Comparison of ENCODE assay signal across 8 mouse cellular contexts in the genomic region with DNA sequence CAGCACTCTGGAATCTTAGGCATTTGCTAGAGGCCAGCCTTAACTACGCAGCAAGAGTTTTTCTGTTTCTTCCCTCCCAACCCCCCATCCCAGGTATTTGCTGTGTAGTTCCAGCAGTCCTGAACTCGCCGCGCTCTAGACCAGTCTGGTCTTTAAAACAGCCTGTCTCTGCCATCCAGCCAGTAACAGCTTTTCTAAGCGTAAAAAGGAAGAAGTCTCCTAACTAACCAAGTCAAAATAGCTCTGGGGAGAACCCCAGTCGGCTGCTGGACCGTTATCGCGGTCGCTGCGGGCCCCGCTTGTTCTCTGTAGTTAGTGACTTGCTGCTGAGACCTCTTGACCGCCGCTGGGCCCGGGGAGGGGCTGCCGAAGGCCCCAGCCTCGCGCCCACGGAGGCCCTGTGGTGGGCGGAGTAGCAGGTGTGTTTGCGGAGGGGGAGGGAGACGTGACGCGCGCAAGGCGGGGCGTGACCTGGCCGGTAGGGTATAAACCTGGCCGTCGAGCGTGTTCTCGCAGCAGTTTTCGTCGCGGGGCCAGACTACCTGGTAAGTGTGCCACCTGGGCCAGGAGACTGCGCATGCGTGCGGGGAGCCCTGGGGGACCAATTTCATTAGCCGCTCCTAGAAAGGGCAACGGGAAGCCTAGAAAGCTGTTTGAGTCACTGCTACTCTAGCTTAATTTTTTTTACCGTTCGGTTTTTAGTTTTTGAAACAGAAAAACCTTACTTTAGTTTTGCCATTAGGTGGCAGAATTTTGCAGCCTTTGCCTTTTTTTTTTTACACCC. TPM values are rescaled to one million over a fixed set of nuclear protein-coding genes. Genes with fewer than 3 reads are reported as not detected.
DNase-seq lines count a peak whose midpoint lies in the region; ATAC-seq and TF ChIP-seq lines count a peak whose summit lies in the region.

No protein-coding gene starts in this region.

- peak overlapping the region; percentile 38 for H3K4me3 ChIP-seq in embryonic facial prominence, embryonic 11.5 days (ENCODE audit: low read depth, low read length)
- peak overlapping the region; percentile 46 for H3K4me3 ChIP-seq in limb, embryonic 15.5 days
- peak overlapping the region; percentile 40 for H3K4me3 ChIP-seq in midbrain, postnatal 0 days (ENCODE audit: low read depth, low read length)

- peak overlapping the region; percentile 61 for H3K4me2 ChIP-seq in embryonic facial prominence, embryonic 11.5 days (ENCODE audit: low read depth, low read length)
- H3K4me2 ChIP-seq in limb, embryonic 15.5 days, result peak overlapping the region; percentile 90
- peak overlapping the region; percentile 83 for H3K4me2 ChIP-seq in midbrain, postnatal 0 days (ENCODE audit: low read depth, low read length, poor library complexity, severe bottlenecking)

- peak; percentile 80 for DNase-seq in 3134 (ENCODE audit: extremely low read depth, insufficient read length, low spot score)
- DNase-seq in adrenal gland, postnatal 14 days, result peak; percentile 87
- DNase-seq in embryonic facial prominence, embryonic 11.5 days (ENCODE audit: low spot score), result peak; percentile 72
- peak; percentile 73 to 80 for DNase-seq in heart, adult 18-20 months
- DNase-seq in kidney, adult 18-20 months, result peak; percentile 94
- peak; percentile 73 for DNase-seq in midbrain, postnatal 0 days (ENCODE audit: low spot score)
- peak; percentile 82 to 85 for DNase-seq in spleen, postnatal 14 days (ENCODE audit: low spot score in 2 of 2)

- no peaks in the 10 kb centered on the region for H3K27me3 ChIP-seq in embryonic facial prominence, embryonic 11.5 days (ENCODE audit: control insufficient read depth, insufficient read depth, low read length)
- H3K27me3 ChIP-seq in limb, embryonic 15.5 days, result no peaks in the 10 kb centered on the region
- H3K27me3 ChIP-seq in midbrain, postnatal 0 days (ENCODE audit: insufficient read depth, low read length), result no peaks in the 10 kb centered on the region

- no peaks in the 10 kb centered on the region for H3K9me3 ChIP-seq in embryonic facial prominence, embryonic 11.5 days (replicated peaks; ENCODE audit: control insufficient read depth, low read length)
- no peaks in the 10 kb centered on the region for H3K9me3 ChIP-seq in limb, embryonic 15.5 days
- H3K9me3 ChIP-seq in midbrain, postnatal 0 days (ENCODE audit: low read length), result no peaks in the 10 kb centered on the region

- WGBS in embryonic facial prominence, embryonic 11.5 days, result under 1% methylated on average over 42 of the region's 42 CpGs
- under 1% methylated on average over 41 of the region's 42 CpGs for WGBS in limb, embryonic 15.5 days
- 2% methylated on average over 39 of the region's 42 CpGs for WGBS in midbrain, postnatal 0 days

- TF ChIP-seq CTCF in midbrain, postnatal 0 days (IDR thresholded peaks at IDR 0.05), result peak; percentile 47

- H3K36me3 ChIP-seq in embryonic facial prominence, embryonic 11.5 days (replicated peaks; ENCODE audit: control insufficient read depth, insufficient read depth, low read depth, low read length), result no peaks in the 10 kb centered on the region
- no peaks in the 10 kb centered on the region for H3K36me3 ChIP-seq in limb, embryonic 15.5 days
- no peaks in the 10 kb centered on the region for H3K36me3 ChIP-seq in midbrain, postnatal 0 days (ENCODE audit: insufficient read depth, low read length)

- 0 out of 2 replicates have a peak overlapping the region, but pooled peaks have one; percentile 35 for H3K27ac ChIP-seq in embryonic facial prominence, embryonic 11.5 days (replicated peaks; ENCODE audit: low read depth, low read length)
- H3K27ac ChIP-seq in limb, embryonic 15.5 days, result peak overlapping the region; percentile 82
- 0 out of 2 replicates have a peak overlapping the region, but pooled peaks have one; percentile 43 for H3K27ac ChIP-seq in midbrain, postnatal 0 days (ENCODE audit: low read depth, low read length)

- ATAC-seq in embryonic facial prominence, embryonic 11.5 days (replicated peaks; ENCODE audit: insufficient number of reproducible peaks, low FRiP score, low TSS enrichment, low read depth), result peak; percentile 72
- peak; percentile 65; the same call in 1 of the 2 replicates for ATAC-seq in limb, embryonic 15.5 days (ENCODE audit: insufficient number of reproducible peaks, low FRiP score, low TSS enrichment, low read depth)
- ATAC-seq in midbrain, postnatal 0 days (ENCODE audit: low FRiP score), result peak; percentile 47; the same call in 1 of the 2 replicates

- H3K9ac ChIP-seq in embryonic facial prominence, embryonic 11.5 days (replicated peaks; ENCODE audit: low read length), result peak overlapping the region; percentile 13
- peak overlapping the region; percentile 33; the same call in 1 of the 2 replicates for H3K9ac ChIP-seq in limb, embryonic 15.5 days
- peak overlapping the region; percentile 42 for H3K9ac ChIP-seq in midbrain, postnatal 0 days (replicated peaks; ENCODE audit: low read length, poor library complexity, severe bottlenecking)

- H3K4me1 ChIP-seq in embryonic facial prominence, embryonic 11.5 days (ENCODE audit: control insufficient read depth, insufficient read depth, low read length), result 0 out of 2 replicates have a peak, but pooled peaks cover 2% of the 10 kb centered on the region
- H3K4me1 ChIP-seq in limb, embryonic 15.5 days, result peaks cover 17% of the 10 kb centered on the region
- H3K4me1 ChIP-seq in midbrain, postnatal 0 days (ENCODE audit: insufficient read depth, low read length), result peaks cover 11% of the 10 kb centered on the region; the same call in 1 of the 2 replicates

RNA-seq across cellular contexts. Expression of gene Ncoa4, which starts 5.8 kb away (rescaled TPM):
- total RNA-seq in adrenal gland, postnatal 14 days (2021), result 175 and 198 TPM in 2 replicates
- 89.3 and 92.7 TPM in 2 replicates for polyA plus RNA-seq in embryonic facial prominence, embryonic 11.5 days (2014; fragmentation: Nextera tagmentation; extraction: Ambion mirVana)
- 100 to 1,000 TPM; 146 to 149 TPM for total RNA-seq in heart, adult 18-20 months (2021)
- polyA plus RNA-seq in limb, embryonic 15.5 days (2015; fragmentation: Nextera tagmentation; extraction: Ambion mirVana), result 99.3 and 104 TPM in 2 replicates
- total RNA-seq in midbrain, postnatal 0 days (2014; rRNA removed), result 117 and 151 TPM in 2 replicates
- polyA plus RNA-seq in midbrain, postnatal 0 days (2015; fragmentation: Nextera tagmentation; extraction: Ambion mirVana), result 80.1 and 83.4 TPM in 2 replicates

RNA-seq across cellular contexts. Expression of gene Msmb, which starts 23.6 kb away (rescaled TPM):
- not detected in 2 replicates for total RNA-seq in adrenal gland, postnatal 14 days (2021)
- not detected in 2 replicates for polyA plus RNA-seq in embryonic facial prominence, embryonic 11.5 days (2014; fragmentation: Nextera tagmentation; extraction: Ambion mirVana)
- total RNA-seq in heart, adult 18-20 months (2021), result not detected
- polyA plus RNA-seq in limb, embryonic 15.5 days (2015; fragmentation: Nextera tagmentation; extraction: Ambion mirVana), result not detected in 2 replicates
- not detected in 2 replicates for total RNA-seq in midbrain, postnatal 0 days (2014; rRNA removed)
- not detected in 2 replicates for polyA plus RNA-seq in midbrain, postnatal 0 days (2015; fragmentation: Nextera tagmentation; extraction: Ambion mirVana)

RNA-seq across cellular contexts. Expression of gene Timm23, which starts 36.2 kb away (rescaled TPM):
- 260 and 274 TPM in 2 replicates for total RNA-seq in adrenal gland, postnatal 14 days (2021)
- 315 and 318 TPM in 2 replicates for polyA plus RNA-seq in embryonic facial prominence, embryonic 11.5 days (2014; fragmentation: Nextera tagmentation; extraction: Ambion mirVana)
- 100 to 1,000 TPM; 205 to 217 TPM for total RNA-seq in heart, adult 18-20 months (2021)
- polyA plus RNA-seq in limb, embryonic 15.5 days (2015; fragmentation: Nextera tagmentation; extraction: Ambion mirVana), result 269 and 291 TPM in 2 replicates
- total RNA-seq in midbrain, postnatal 0 days (2014; rRNA removed), result 107 and 113 TPM in 2 replicates
- 242 and 251 TPM in 2 replicates for polyA plus RNA-seq in midbrain, postnatal 0 days (2015; fragmentation: Nextera tagmentation; extraction: Ambion mirVana)

RNA-seq across cellular contexts. Expression of gene Parg, which starts 36.3 kb away (rescaled TPM):
- total RNA-seq in adrenal gland, postnatal 14 days (2021), result 54.4 and 59.0 TPM in 2 replicates
- 74.2 and 81.7 TPM in 2 replicates for polyA plus RNA-seq in embryonic facial prominence, embryonic 11.5 days (2014; fragmentation: Nextera tagmentation; extraction: Ambion mirVana)
- total RNA-seq in heart, adult 18-20 months (2021), result 10 to 100 TPM; 17.0 to 18.5 TPM
- 33.8 and 37.7 TPM in 2 replicates for polyA plus RNA-seq in limb, embryonic 15.5 days (2015; fragmentation: Nextera tagmentation; extraction: Ambion mirVana)
- 40.7 and 45.9 TPM in 2 replicates for total RNA-seq in midbrain, postnatal 0 days (2014; rRNA removed)
- 24.7 and 25.7 TPM in 2 replicates for polyA plus RNA-seq in midbrain, postnatal 0 days (2015; fragmentation: Nextera tagmentation; extraction: Ambion mirVana)

Comparison
In these comparisons a context has a peak if more than half of its experiments do, and no peak if none do; other contexts are left out.
1. Peak in every context shown above with its lines: DNase-seq, ATAC-seq, H3K4me3 ChIP-seq and H3K27ac ChIP-seq.